Mouse (Mus musculus) heart, adult 2 months (tissue): ENCODE results near the gene Pdx1. TPM values are rescaled to one million over a fixed set of nuclear protein-coding genes. Genes with fewer than 3 reads are reported as not detected.
A peak's percentile ranks its signal among the peaks of the same experiment; 100 is the strongest.

Experiments used
- DNase-seq, 2 experiments: peaks; one replicate each; pipeline ENCODE4 v3.0.0; 2021
- H3K27ac ChIP-seq: fragments of 200-600 bp; 2 replicates; pipeline ENCODE4 v1.8.1; 2022
- H3K27me3 ChIP-seq: fragments of 200-500 bp; 2 replicates; pipeline ENCODE4 v1.6.1; 2012; ENCODE audit warnings: mild to moderate bottlenecking, low read length, inconsistent platforms, mixed read lengths; ENCODE audit not compliant: control insufficient read depth, insufficient read depth
- H3K36me3 ChIP-seq: fragments of 200-500 bp; 2 replicates; pipeline ENCODE4 v1.6.1; 2012; ENCODE audit warnings: low read length, inconsistent platforms; ENCODE audit not compliant: control insufficient read depth, insufficient read depth
- H3K4me1 ChIP-seq: fragments of 200-500 bp; 2 replicates; pipeline ENCODE4 v1.6.1; 2011; ENCODE audit warnings: low read length; ENCODE audit not compliant: control insufficient read depth, insufficient read depth
- H3K4me3 ChIP-seq: fragments of 200-600 bp; 2 replicates; pipeline ENCODE4 v1.8.1; 2022
- H3K79me2 ChIP-seq: fragments of 200-500 bp; replicated peaks from 2 replicates; pipeline ENCODE4 v1.6.1; 2012; ENCODE audit warnings: mild to moderate bottlenecking, inconsistent platforms, low read length, moderate library complexity, mixed read lengths; ENCODE audit not compliant: control insufficient read depth, insufficient read depth
- H3K9ac ChIP-seq: fragments of 200-500 bp; 2 replicates; pipeline ENCODE4 v1.6.1; 2012; ENCODE audit warnings: low read depth, mild to moderate bottlenecking, control low read depth, inconsistent platforms, low read length, mixed read lengths
- CTCF ChIP-seq: fragments of 200-600 bp; IDR thresholded peaks from 2 replicates; pipeline ENCODE4 v1.8.1; 2022; ENCODE audit warnings: antibody characterized with exemption, mild to moderate bottlenecking, moderate library complexity
- EP300 ChIP-seq: fragments of 200-500 bp; IDR thresholded peaks from 2 replicates; pipeline ENCODE4 v1.6.1; 2011; ENCODE audit warnings: low read depth, low read length, control low read depth; ENCODE audit not compliant: insufficient read depth
- POLR2A ChIP-seq: fragments of 200-500 bp; IDR thresholded peaks from 2 replicates; pipeline ENCODE4 v1.6.1; 2011; ENCODE audit warnings: mild to moderate bottlenecking, low read depth, low read length, control low read depth; ENCODE audit not compliant: insufficient read depth
- WGBS: fragments of 180-500 bp; shearing (Covaris S2); methylation state at CpG from one replicate; pipeline ENCODE4 v1.1.7; 2018; 5-methylcytosine and 5-hydroxymethylcytosine counted together
- intact Hi-C: fragments of 180-260 bp; cut with DNase I; formaldehyde crosslinking; loops from one replicate; pipeline ENCODE4 v1.15.1; 2025
- polyA plus RNA-seq: library from polyadenylated mRNA; depleted of rRNA; stranded (reverse); fragments of >200 nt; gene quantifications from 2 replicates; pipeline ENCODE4 v1.2.3, GENCODE M21; 2012
- total RNA-seq, 2 experiments: library from RNA; stranded (reverse); gene quantifications; 2 replicates each; pipeline ENCODE4 v1.2.3; 2021

Gene Pdx1
- total and polyA plus RNA-seq, 3 experiments = not detected

- Histone ChIP-seq H3K9ac (no peak overlapping the region), H3K36me3 (no peaks in the 10 kb centered on the region), H3K4me3 (no peak overlapping the region), H3K27me3 (peaks cover 20% of the 10 kb centered on the region), H3K79me2 (no peaks in the 10 kb centered on the region), H3K27ac (no peak overlapping the region), H3K4me1 (no peaks in the 10 kb centered on the region)
- 3% methylated on average over 27 of the region's 27 CpGs for WGBS
- intact Hi-C loops = no loop called here
- no peak for TF ChIP-seq CTCF
- no peak for TF ChIP-seq EP300
- no peak for TF ChIP-seq POLR2A
- no peak for DNase-seq
Observed at GRCm38 (mm10) chr5:147312830-147313685, 43.3 kb downstream of the Pdx1 start.

DNA sequence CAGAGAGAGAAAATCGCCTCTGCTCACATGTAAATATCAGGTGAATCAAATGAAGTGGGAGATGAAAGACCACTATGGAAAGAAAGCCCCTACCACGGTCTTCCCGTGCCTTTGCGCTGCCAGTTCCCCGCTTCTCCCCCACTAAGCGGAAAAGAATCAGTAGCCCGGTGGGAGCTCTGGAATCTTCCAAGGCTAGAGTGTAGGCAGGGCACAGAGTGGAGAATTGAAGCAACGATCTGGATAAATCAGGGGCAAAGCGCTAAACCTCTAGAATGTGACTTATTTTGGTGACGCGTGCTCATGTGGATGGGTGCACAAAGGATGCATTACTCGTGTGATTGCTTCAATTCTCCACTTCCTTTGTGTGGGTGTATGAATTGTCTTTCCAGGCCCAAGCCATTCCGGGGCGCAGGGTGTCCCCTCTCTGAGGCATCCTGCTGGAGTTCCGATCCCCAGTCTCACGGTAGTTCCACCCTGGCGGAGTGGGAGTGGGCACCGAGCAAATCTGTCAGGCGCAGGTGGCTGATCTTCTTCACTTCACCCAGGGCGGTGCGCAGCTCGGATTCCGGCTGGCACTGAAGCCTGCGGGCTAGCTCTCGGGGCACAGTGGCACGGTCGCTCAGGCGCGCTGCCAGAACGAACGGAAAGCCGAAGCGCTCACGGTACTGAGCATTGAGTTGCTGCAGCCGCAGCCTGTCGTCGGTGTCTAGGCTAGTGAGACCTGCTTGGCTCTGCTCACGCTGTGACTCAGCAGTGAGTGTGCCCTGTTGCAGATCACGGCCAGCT, 45.1 kb downstream of the Pdx1 start:
- no peak for DNase-seq
- WGBS = 2% methylated on average over 39 of the region's 39 CpGs
- Histone ChIP-seq H3K4me1 (no peaks in the 10 kb centered on the region), H3K27ac (no peak overlapping the region), H3K9ac (no peak overlapping the region), H3K27me3 (peaks cover 17% of the 10 kb centered on the region), H3K79me2 (no peaks in the 10 kb centered on the region), H3K36me3 (no peaks in the 10 kb centered on the region), H3K4me3 (no peak overlapping the region)
- intact Hi-C loops = loop anchor here (5.0 kb wide), 2 partner anchors 333 to 638 kb away; no protein-coding TSS in a partner anchor
- TF ChIP-seq POLR2A (no peak), CTCF (no peak), EP300 (no peak)

DNA sequence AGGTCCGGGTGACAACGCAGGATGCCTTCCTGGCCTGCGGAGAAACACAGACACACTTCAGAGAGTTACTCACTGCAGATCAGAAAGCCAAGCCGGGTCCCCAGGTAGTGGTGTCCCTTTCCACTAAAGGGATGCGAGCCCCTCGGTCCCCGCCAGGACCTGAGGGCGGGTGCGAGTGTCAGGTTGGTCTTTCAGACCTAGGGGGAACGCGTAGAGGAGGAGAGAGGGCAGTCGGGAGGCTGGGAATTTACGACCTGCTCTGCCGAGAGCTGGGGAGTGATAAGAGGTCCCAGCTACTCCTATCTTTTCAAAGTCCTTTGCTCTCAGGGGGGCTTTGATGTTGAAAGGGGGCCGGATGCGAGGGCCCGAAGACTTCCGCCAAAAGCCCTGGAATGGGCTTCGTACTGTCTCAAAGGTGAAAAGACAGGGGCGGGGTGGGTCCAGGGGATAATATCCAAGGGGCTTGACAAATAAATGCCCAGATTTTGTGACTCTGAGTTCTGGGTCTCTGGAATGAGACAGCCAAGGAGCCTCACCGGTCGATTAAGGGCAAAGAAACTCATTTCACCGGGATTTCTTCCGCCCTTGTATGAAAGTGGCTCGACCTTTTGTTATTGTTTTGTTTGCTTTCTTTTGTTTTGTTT, 45.8 kb downstream of the Pdx1 start:
- intact Hi-C loops = loop anchor here (5.0 kb wide), 2 partner anchors 333 to 638 kb away; no protein-coding TSS in a partner anchor
- Histone ChIP-seq H3K27me3 (peaks cover 17% of the 10 kb centered on the region), H3K36me3 (no peaks in the 10 kb centered on the region), H3K79me2 (no peaks in the 10 kb centered on the region), H3K9ac (no peak overlapping the region), H3K4me3 (no peak overlapping the region), H3K4me1 (no peaks in the 10 kb centered on the region), H3K27ac (no peak overlapping the region)
- TF ChIP-seq CTCF (no peak), EP300 (no peak), POLR2A (no peak)
- DNase-seq = no peak
- 5% methylated on average over 25 of the region's 25 CpGs for WGBS

DNA sequence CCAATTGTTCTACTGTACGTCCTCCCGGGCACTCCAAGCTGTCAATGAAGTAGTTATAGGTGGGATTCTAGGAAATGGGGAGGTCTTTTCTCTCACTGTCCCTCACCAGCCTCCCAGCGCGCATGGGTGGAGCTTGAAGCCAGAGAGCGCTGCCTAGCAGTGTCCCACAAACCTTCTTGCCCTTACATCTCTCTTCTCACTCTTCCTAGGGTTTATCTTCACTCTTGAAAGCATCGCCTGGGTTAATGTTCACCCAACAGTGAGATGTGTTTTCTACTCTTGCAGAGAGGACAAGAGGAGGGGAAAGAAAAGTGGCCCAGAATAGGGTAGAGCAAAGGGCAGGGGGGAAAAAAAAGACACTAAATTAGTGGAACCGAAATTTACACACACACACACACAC, 47.6 kb downstream of the Pdx1 start:
- no peak for DNase-seq
- TF ChIP-seq POLR2A (no peak), CTCF (no peak), EP300 (no peak)
- Histone ChIP-seq H3K27me3 (peaks cover 13% of the 10 kb centered on the region), H3K4me3 (no peak overlapping the region), H3K27ac (no peak overlapping the region), H3K36me3 (no peaks in the 10 kb centered on the region), H3K79me2 (no peaks in the 10 kb centered on the region), H3K9ac (no peak overlapping the region), H3K4me1 (no peaks in the 10 kb centered on the region)
- intact Hi-C loops = loop anchor here (5.0 kb wide), 2 partner anchors 335 to 640 kb away; no protein-coding TSS in a partner anchor
- 12% methylated on average over 7 of the region's 7 CpGs for WGBS

DNA sequence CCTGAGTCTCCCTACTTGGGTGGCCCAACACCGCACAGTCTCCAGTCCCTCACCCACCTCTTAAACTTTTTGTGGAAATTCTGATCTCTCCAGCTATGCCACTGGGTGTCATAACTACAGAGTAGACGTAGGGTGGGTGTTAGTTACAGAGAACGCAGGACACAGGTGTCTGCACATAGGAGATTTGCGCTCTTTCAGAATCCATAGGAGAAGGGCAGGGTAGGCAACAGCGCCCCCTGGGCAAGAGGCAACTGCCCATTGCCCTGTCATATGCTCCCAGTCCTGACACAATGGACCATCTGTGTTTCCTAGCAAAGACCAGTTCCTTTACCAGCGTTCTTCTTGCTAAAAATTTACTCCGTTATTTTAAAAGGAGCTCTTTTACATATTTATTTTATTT, 48.2 kb downstream of the Pdx1 start:
- DNase-seq = no peak
- no peaks in the 10 kb centered on the region for H3K79me2 ChIP-seq
- H3K9ac ChIP-seq = no peak overlapping the region
- H3K36me3 ChIP-seq = no peaks in the 10 kb centered on the region
- no peak overlapping the region for H3K27ac ChIP-seq
- WGBS = 30% methylated on average over 7 of the region's 7 CpGs
- peaks cover 13% of the 10 kb centered on the region for H3K27me3 ChIP-seq
- intact Hi-C loops = loop anchor here (5.0 kb wide), 2 partner anchors 336 to 641 kb away; no protein-coding TSS in a partner anchor
- no peak for TF ChIP-seq EP300
- TF ChIP-seq POLR2A = no peak
- TF ChIP-seq CTCF = peak; percentile 51
- no peaks in the 10 kb centered on the region for H3K4me1 ChIP-seq
- no peak overlapping the region for H3K4me3 ChIP-seq
